Mouse (Mus musculus) kidney, embryonic 16.5 days (tissue): ENCODE results near the gene Rnaseh2c. TPM values are rescaled to one million over a fixed set of nuclear protein-coding genes. Genes with fewer than 3 reads are reported as not detected.

Experiments
- ATAC-seq: fragments of 200-750 bp; cut with Nextera tagmentation; 2 replicates; pipeline ENCODE4 v1.8.0; 2017; ENCODE audit warnings: moderate TSS enrichment; ENCODE audit not compliant: low FRiP score, low TSS enrichment
- H3K27ac ChIP-seq: fragments of 300-500 bp; sonication (generic); 2 replicates; pipeline ENCODE4 v1.5.1; 2014; ENCODE audit warnings: low read length
- H3K27me3 ChIP-seq: fragments of 300-500 bp; sonication (generic); 2 replicates; pipeline ENCODE4 v1.6.1; 2014; ENCODE audit warnings: low read length, control low read depth, mixed read lengths; ENCODE audit not compliant: insufficient read depth
- H3K36me3 ChIP-seq: fragments of 300-500 bp; sonication (generic); 2 replicates; pipeline ENCODE4 v1.6.1; 2014; ENCODE audit warnings: low read length, control low read depth, mixed read lengths; ENCODE audit not compliant: insufficient read depth
- H3K4me1 ChIP-seq: fragments of 300-500 bp; sonication (generic); 2 replicates; pipeline ENCODE4 v1.6.1; 2014; ENCODE audit warnings: low read length, control low read depth, mixed read lengths; ENCODE audit not compliant: insufficient read depth
- H3K4me2 ChIP-seq: fragments of 300-500 bp; sonication (generic); replicated peaks from 2 replicates; pipeline ENCODE4 v1.6.1; 2014; ENCODE audit warnings: low read depth, low read length
- H3K4me3 ChIP-seq: fragments of 300-500 bp; sonication (generic); 2 replicates; pipeline ENCODE4 v1.5.1; 2014; ENCODE audit warnings: mild to moderate bottlenecking, low read length
- H3K9ac ChIP-seq: fragments of 300-500 bp; sonication (generic); replicated peaks from 2 replicates; pipeline ENCODE4 v1.6.1; 2014; ENCODE audit warnings: low read length
- H3K9me3 ChIP-seq: fragments of 300-500 bp; sonication (generic); 2 replicates; pipeline ENCODE4 v1.6.1; 2016; ENCODE audit warnings: low read length, control low read depth
- WGBS: fragments of 180-500 bp; shearing (Covaris S2); extraction: QIAGEN DNeasy Blood & Tissue Kit; methylation state at CpG from one replicate; pipeline ENCODE4 v1.1.7; 2014; 5-methylcytosine and 5-hydroxymethylcytosine counted together
- polyA plus RNA-seq: library from polyadenylated mRNA; unstranded; fragments of >200 nt; fragmentation: Nextera tagmentation; extraction: Ambion mirVana; gene quantifications from 2 replicates; pipeline ENCODE4 v1.2.1, GENCODE M21; 2015

Gene Rnaseh2c
- polyA plus RNA-seq, 1 experiment from 2014 or later, result 146 TPM

DNA sequence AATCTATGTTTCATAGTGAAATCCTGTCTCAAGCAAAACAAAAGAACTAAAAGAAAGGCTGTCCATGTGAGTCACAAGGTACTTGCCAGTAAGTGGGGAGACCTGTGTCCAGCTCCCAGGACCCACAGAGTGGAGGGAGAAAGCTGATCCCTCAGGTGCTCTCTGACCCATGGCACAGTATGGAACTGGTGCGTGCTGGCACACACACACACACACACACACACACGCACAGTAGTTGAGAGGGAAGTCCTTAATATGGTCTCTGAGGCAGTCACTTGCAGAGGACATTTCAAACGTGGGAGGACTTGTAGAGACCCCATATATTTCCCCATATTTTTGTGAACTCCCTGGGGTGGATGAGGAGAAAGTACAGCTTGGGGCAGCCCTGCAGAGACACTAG is 39.8 kb upstream of the Rnaseh2c start:
- H3K27me3 ChIP-seq, result peaks cover 37% of the 10 kb centered on the region
- peak overlapping the region; percentile 42; the same call in 1 of the 2 replicates for H3K9ac ChIP-seq
- WGBS, result 33% methylated on average over 3 of the region's 3 CpGs
- H3K36me3 ChIP-seq, result no peaks in the 10 kb centered on the region
- peak overlapping the region; percentile 66 for H3K4me2 ChIP-seq
- H3K27ac ChIP-seq, result peak overlapping the region; percentile 89
- ATAC-seq, result no peak
- peaks cover 55% of the 10 kb centered on the region for H3K4me1 ChIP-seq
- no peaks in the 10 kb centered on the region for H3K9me3 ChIP-seq
- peak overlapping the region; percentile 55 for H3K4me3 ChIP-seq

GRCm38 (mm10) chr19:5562776-5563175 is 38.9 kb upstream of the Rnaseh2c start:
- Histone ChIP-seq H3K27ac (no peak overlapping the region; the same call in 1 of the 2 replicates), H3K27me3 (peaks cover 37% of the 10 kb centered on the region), H3K9ac (no peak overlapping the region), H3K4me1 (peaks cover 51% of the 10 kb centered on the region), H3K36me3 (no peaks in the 10 kb centered on the region), H3K4me2 (no peak overlapping the region), H3K9me3 (no peaks in the 10 kb centered on the region), H3K4me3 (no peak overlapping the region)
- no peak for ATAC-seq
- WGBS, result 86% methylated on average over 10 of the region's 10 CpGs

- H3K4me1 ChIP-seq, result peaks cover 39% of the 10 kb centered on the region
- ATAC-seq, result no peak
- peak overlapping the region; percentile 97; the same call in 1 of the 2 replicates for H3K4me2 ChIP-seq
- H3K9me3 ChIP-seq, result no peaks in the 10 kb centered on the region
- peak overlapping the region; percentile 52 for H3K27ac ChIP-seq
- H3K4me3 ChIP-seq, result no peak overlapping the region
- H3K36me3 ChIP-seq, result peaks cover 20% of the 10 kb centered on the region; the same call in 1 of the 2 replicates
- WGBS, result 57% methylated on average over 5 of the region's 5 CpGs
- peaks cover 12% of the 10 kb centered on the region for H3K27me3 ChIP-seq
- peak overlapping the region; percentile 17; the same call in 1 of the 2 replicates for H3K9ac ChIP-seq
Measured at GRCm38 (mm10) chr19:5566316-5566715, 35.4 kb upstream of the Rnaseh2c start.

DNA sequence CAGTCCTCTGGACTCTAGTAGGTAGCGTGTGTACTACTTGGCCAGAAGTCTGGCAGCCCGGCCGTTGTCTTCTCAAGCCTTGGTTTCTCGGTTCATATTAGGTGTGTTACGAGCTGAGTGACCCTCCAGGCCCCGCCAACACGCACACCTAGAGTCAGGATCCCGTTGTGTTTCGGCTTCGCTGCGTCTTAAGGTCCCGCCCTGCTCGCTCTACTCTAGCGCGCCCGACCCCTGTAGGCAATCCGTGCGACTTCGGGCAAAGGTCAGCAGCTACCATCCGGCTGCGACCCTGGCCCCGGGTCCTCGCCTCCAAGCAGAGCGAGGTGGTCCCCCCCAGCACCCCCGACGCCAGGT is 34.5 kb upstream of the Rnaseh2c start:
- Histone ChIP-seq H3K4me2 (peak overlapping the region; percentile 97), H3K4me3 (peak overlapping the region; percentile 74), H3K9me3 (no peaks in the 10 kb centered on the region), H3K36me3 (peaks cover 24% of the 10 kb centered on the region), H3K4me1 (peaks cover 32% of the 10 kb centered on the region), H3K9ac (peak overlapping the region; percentile 74), H3K27me3 (peaks cover 5% of the 10 kb centered on the region; the same call in 1 of the 2 replicates), H3K27ac (peak overlapping the region; percentile 95)
- peak; percentile 39 for ATAC-seq
- 3% methylated on average over 26 of the region's 26 CpGs for WGBS

DNA sequence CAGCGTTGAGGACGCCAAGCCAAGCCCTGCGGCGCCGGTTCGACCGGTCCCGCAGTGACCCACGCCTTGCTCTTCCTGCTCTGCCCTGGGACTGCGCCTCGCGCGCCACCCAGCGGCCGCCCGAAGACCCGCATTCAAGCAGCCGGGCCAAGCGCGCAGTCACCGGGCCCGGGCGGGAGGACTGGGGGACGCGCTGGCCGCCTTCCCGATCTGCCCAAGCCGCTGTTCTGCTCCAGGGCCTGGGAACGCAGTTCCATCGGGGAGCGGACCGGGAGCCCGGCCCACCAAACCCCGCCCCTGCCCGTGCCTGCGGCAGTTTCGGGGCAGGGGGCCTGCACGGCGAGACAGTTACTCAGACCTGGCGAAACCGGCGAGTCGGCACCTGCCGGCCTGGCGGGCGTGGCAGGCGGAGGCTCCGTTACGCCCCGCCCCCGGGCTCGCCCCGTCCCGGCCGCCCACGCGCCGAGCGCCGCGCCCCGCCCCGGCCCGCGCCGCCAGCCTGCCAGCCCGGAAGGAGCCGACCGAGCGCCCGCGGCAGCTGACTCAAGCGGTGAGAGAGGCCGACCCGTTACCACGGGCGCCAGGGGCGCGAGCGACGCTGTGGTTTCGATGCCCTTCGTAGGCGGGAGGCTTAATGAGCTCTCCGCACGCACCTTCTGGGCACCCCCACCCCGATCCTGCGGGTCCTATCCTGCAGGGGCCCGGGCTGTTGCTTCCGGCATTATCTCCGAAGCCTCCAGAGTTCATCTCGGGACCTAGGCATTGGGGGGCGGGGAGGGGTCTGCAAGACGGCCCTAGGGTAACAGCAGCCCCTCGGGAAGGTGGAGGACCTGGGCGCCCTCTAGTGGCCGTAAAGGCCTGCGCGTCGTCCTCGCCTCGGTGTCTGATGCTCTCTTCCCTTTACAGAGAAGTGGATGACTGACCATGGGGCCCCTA is 33.9 kb upstream of the Rnaseh2c start, which contains the start of gene Ap5b1:
Gene Ap5b1 (plus strand): TSS at position 492 of the 936 bp plus-strand sequence.
- Histone ChIP-seq H3K36me3 (peaks cover 29% of the 10 kb centered on the region), H3K9ac (peak within 1 kb of the TSS; percentile 74), H3K27me3 (peaks cover 3% of the 10 kb centered on the region; the same call in 1 of the 2 replicates), H3K4me2 (peak within 1 kb of the TSS; percentile 97), H3K9me3 (no peaks in the 10 kb centered on the region), H3K4me1 (peaks cover 30% of the 10 kb centered on the region), H3K27ac (peak within 1 kb of the TSS; percentile 95), H3K4me3 (peak within 1 kb of the TSS; percentile 74)
- peak; percentile 86 for ATAC-seq
- 0% methylated on average over 90 of the region's 102 CpGs for WGBS

- peaks cover 30% of the 10 kb centered on the region for H3K4me1 ChIP-seq
- peak overlapping the region; percentile 74 for H3K4me3 ChIP-seq
- H3K36me3 ChIP-seq, result peaks cover 29% of the 10 kb centered on the region
- peaks cover 3% of the 10 kb centered on the region; the same call in 1 of the 2 replicates for H3K27me3 ChIP-seq
- peak overlapping the region; percentile 95 for H3K27ac ChIP-seq
- H3K9ac ChIP-seq, result peak overlapping the region; percentile 74
- H3K4me2 ChIP-seq, result peak overlapping the region; percentile 97
- 8% methylated on average over 27 of the region's 27 CpGs for WGBS
- H3K9me3 ChIP-seq, result no peaks in the 10 kb centered on the region
- peak; percentile 20 for ATAC-seq
Measured at GRCm38 (mm10) chr19:5568470-5569140, 33.1 kb upstream of the Rnaseh2c start.

DNA sequence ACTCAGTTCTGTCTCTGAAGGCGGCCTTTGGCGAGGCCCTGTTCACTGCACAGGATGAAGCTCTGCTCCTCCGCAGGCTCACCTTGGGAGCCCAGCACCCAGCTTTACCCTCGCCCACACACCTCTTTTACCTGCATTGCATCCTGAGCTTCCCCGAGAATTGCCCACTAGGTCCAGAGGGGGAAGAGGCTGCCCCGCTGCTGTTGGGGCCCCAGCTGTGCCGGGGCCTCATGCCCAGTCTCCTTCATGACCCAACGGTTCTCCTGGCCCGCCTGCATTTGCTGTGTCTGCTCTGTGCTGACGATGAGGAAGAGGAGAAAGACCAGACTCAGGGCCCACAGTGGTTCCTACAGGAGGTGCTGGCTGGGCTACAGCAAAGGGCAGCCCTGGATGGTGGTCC is 32.2 kb upstream of the Rnaseh2c start:
- ATAC-seq, result no peak

DNA sequence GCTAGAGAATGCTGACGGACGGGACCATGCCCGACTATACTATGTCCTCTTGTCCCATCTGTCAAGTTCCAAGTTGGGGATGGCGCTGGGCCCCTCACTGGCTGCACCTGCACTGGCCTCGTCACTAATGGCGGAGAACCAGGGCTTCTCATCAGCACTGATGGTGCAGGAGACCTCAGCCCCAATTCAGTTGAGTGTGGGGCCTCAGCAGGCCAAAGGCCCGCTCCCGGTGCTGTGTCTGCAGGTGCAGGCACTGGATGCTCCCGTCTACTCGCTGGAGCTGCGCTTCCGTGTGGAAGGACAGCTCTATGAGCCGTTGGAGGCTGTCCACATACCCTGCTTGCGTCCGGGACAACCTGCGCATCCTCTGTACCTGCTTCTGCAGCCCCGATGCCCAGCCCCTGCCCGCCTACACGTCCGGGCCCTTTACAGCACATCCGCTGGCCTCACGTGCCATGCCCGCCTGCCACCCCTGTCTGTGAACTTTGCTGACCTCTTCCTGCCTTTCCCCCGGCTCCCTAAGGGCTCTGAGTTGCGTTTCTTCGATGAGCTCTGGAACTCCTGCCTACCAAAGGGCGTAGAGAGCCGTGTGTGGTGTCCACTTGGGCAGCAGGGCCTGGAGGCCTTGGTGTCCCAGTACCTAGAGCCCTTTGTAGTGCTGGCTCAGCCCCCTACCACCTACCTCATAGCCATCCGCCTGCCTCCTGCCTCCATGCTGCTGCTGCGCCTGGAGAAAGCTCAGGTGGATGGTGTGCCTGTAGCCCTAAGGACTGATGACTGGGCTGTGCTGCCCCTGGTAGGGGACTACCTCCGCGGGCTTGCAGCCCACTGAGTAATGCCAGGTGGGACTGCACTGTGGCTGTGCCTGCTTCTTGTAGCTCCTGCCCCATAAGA is 31.1 kb upstream of the Rnaseh2c start:
- Histone ChIP-seq H3K4me2 (no peak overlapping the region), H3K36me3 (peaks cover 29% of the 10 kb centered on the region), H3K4me1 (peaks cover 28% of the 10 kb centered on the region), H3K9ac (no peak overlapping the region), H3K9me3 (no peaks in the 10 kb centered on the region), H3K27me3 (peaks cover under 1% of the 10 kb centered on the region; the same call in 1 of the 2 replicates), H3K27ac (no peak overlapping the region), H3K4me3 (no peak overlapping the region)
- 90% methylated on average over 32 of the region's 32 CpGs for WGBS
- ATAC-seq, result no peak

More for the DNA sequence above, 32.2 kb upstream of the Rnaseh2c start:
- H3K9me3 ChIP-seq, result no peaks in the 10 kb centered on the region
- peaks cover 29% of the 10 kb centered on the region for H3K36me3 ChIP-seq
- WGBS, result 92% methylated on average over 10 of the region's 10 CpGs
- H3K27me3 ChIP-seq, result peaks cover 3% of the 10 kb centered on the region; the same call in 1 of the 2 replicates
- H3K27ac ChIP-seq, result no peak overlapping the region
- H3K4me2 ChIP-seq, result no peak overlapping the region
- H3K4me3 ChIP-seq, result no peak overlapping the region
- H3K4me1 ChIP-seq, result peaks cover 30% of the 10 kb centered on the region
- no peak overlapping the region for H3K9ac ChIP-seq

- Histone ChIP-seq H3K9me3 (no peaks in the 10 kb centered on the region), H3K27ac (no peak overlapping the region), H3K27me3 (no peaks in the 10 kb centered on the region), H3K4me1 (peaks cover 16% of the 10 kb centered on the region), H3K9ac (no peak overlapping the region), H3K4me3 (no peak overlapping the region), H3K4me2 (no peak overlapping the region), H3K36me3 (peaks cover 29% of the 10 kb centered on the region)
- WGBS, result 73% methylated on average over 5 of the region's 5 CpGs
- no peak for ATAC-seq
Measured at GRCm38 (mm10) chr19:5571831-5572230, 29.8 kb upstream of the Rnaseh2c start.
